Mouse (Mus musculus): Measurements from ENCODE around the gene 2010111I01Rik.

DNA sequence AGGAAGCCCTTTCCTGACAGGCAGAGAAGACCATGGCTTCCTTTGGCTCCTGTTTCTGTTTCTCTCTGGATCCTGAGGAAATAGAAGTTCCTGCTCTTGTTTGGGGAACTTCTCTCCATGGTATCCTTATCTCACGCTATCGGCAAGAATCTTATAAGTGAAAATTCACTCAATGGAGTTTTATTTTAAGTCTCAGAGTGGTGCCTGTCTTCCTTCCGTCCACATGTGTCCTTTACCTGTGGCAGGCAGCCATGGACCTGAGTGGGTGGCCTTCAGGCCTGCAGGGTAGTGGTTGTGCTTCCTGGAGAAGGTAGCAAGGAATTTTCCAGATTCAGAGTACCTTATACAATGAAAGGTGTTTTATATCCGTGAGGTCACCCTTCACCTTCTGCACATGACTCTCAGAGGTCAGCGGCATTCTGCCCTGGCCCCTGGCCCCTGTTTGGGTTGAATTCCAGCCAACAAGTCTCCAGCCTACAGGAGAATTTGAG lies 313.5 kb downstream of the 2010111I01Rik start:
- no peak for TF ChIP-seq EP300 (IDR thresholded peaks at IDR 0.05; ENCODE audit: low read depth)
- TF ChIP-seq CTCF (IDR thresholded peaks at IDR 0.05; ENCODE audit: low read depth), result no peak

Data from heart, postnatal 0 days (tissue).